Mouse (Mus musculus): ENCODE data around the gene Map4k1.

DNA sequence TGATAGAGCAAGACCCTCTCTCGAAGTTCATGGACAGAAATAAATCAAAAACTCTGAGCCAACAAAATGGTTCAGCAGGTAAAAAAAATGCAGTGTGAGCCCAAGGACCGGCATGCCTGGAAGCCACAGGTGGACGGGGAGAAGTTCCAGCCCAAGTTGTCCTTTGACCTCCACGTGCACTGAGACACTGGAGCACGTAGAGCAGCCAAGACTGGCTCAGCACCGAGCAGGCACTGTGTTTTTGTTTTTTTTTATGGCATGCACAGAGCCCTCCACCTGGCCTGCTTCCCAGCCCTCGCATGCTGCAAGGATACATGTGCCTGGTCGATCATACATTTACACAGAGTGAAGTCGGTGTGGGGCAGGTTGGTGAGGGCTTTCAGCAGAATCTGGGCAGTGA, 4.3 kb upstream of the Map4k1 start:
- TF ChIP-seq CTCF (IDR thresholded peaks at IDR 0.05; ENCODE audit: control insufficient read depth, insufficient read depth, insufficient read length) (no peak), MAX (IDR thresholded peaks at IDR 0.05) (no peak), FOSL1 (IDR thresholded peaks at IDR 0.05; ENCODE audit: insufficient read depth, low read length, poor library complexity, severe bottlenecking) (no peak)
